Mouse (Mus musculus) liver, adult 2 months (tissue): Measurements from ENCODE around the gene Slc5a2.

Experiments
- CTCF ChIP-seq: fragments of 200-500 bp; IDR thresholded peaks from 2 replicates; pipeline ENCODE4 v1.5.1; 2011; ENCODE audit warnings: low read depth, low read length, control low read depth
- POLR2A ChIP-seq: fragments of 200-500 bp; IDR thresholded peaks from 2 replicates; pipeline ENCODE4 v1.6.1; 2011; ENCODE audit warnings: low read length, control low read depth; ENCODE audit not compliant: insufficient read depth; ENCODE audit errors: extremely low read depth

- TF ChIP-seq CTCF: no peak
- TF ChIP-seq POLR2A: no peak
These were observed 27.9 kb upstream of the Slc5a2 start for GRCm38 (mm10) chr7:128237593-128237926.
